Mouse (Mus musculus) cerebellum, adult 2 months (tissue): ENCODE data around the gene Anp32b.
A peak's percentile ranks its signal among the peaks of the same experiment; 100 is the strongest.

Experiments used
- CTCF ChIP-seq: fragments of 200-500 bp; IDR thresholded peaks from 2 replicates; pipeline ENCODE4 v1.5.1; 2011; ENCODE audit warnings: low read depth, mild to moderate bottlenecking, control low read depth, low read length, moderate library complexity, borderline replicate concordance; ENCODE audit not compliant: insufficient read depth
- POLR2A ChIP-seq: fragments of 200-500 bp; IDR thresholded peaks from 2 replicates; pipeline ENCODE4 v1.6.1; 2011; ENCODE audit warnings: low read length, control low read depth, borderline replicate concordance; ENCODE audit not compliant: insufficient read depth

DNA sequence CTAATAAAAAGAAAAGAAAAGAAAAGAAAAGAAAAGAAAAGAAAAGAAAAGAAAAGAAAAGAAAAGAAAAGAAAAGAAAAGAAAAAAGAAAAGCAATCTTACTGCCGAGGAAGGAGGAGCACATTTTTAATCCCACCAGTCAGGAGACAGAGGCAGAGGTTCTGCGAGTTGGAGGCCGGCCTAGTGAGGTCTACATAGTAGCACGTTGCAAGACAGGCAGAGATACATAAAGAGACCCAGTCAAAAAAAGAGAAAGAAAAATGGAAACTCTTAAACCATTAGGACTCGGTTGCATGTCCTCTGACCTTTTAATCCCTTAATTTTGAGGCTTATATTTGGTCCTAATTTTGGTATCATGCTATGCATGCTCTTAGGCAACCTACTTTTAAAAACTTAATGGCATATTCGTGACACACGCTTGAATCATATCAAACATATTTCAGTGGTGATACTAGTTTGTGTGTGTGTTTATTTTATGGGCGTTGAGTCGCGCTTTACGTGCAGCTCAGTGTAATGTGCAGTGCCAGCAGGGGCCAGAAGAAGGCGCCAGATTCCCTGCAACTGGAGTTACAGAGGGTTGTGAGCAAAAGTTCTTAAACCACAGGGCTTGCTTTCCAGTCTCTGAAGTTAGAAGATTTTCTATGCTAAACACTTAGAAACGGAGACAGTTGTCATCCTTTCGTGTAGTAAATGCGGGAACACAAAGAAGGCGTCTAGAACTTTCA, 57.2 kb downstream of the Anp32b start:
- TF ChIP-seq CTCF (peak; percentile 73), POLR2A (no peak)
